Mouse (Mus musculus) layer of hippocampus, adult 8-10 months (tissue): ENCODE results near the gene Hmmr. TPM values are rescaled to one million over a fixed set of nuclear protein-coding genes. Genes with fewer than 3 reads are reported as not detected.
"Not testable (repeated sequence)": the region's sequence is repeated elsewhere in the genome, so short reads cannot be mapped to it uniquely, and the experiment has no call there.

Experiments used
- DNase-seq, 2 experiments: peaks; one replicate each; pipeline ENCODE4 v3.0.0; 2022; ENCODE audit warnings: low spot score in 2 of 2
- total RNA-seq, 4 experiments: library from RNA; stranded (reverse); gene quantifications; 2 replicates each; pipeline ENCODE4 v1.2.4; 2022

Hmmr gene
- total RNA-seq: under 1 TPM in 3 of 4 experiments, not detected in 1; 0.37 to 0.57 (median 0.45) TPM

DNA sequence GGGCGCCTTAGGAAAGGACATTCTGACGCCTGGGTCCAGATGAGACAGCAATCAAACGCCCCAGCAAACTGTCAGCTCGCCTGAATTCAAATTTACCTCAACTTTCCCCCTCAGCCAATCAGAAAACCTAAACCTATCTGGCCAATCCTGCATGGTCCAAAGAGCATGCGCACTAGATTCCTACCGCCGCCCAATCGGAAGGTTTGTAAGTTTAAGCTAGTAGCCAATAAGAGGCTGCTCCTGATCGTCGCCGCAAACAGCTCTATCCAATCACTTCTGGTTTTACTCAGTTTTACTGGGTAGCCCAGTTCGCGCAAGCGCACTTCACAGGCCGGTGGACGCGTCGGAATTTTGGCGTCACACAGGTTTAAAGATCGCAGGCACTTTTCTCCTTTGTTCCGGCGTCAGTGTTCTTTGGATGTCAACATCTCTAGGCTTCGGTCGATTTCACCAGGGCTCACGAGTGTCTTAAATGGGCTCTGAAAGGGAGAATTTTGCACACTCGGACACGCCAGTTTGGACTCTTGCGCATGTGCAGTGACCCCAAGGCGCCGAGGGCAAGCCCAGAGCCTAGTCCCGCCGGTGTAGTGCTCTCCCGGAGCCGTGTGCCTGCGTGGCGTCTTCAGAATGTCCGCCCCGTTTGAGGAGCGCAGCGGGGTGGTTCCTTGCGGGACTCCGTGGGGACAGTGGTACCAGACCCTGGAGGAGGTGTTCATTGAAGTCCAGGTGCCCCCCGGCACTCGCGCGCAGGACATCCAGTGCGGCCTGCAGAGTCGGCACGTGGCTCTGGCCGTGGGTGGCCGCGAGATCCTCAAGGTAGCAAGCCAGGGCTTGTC lies at the start of gene Hmmr, which contains the start of gene Nudcd2:
TSS of gene Hmmr (minus strand) at position 84 of the 836 bp plus-strand sequence.
TSS of gene Nudcd2 (plus strand) at position 329 of the 836 bp plus-strand sequence.
- DNase-seq: peak; percentile 97

DNA sequence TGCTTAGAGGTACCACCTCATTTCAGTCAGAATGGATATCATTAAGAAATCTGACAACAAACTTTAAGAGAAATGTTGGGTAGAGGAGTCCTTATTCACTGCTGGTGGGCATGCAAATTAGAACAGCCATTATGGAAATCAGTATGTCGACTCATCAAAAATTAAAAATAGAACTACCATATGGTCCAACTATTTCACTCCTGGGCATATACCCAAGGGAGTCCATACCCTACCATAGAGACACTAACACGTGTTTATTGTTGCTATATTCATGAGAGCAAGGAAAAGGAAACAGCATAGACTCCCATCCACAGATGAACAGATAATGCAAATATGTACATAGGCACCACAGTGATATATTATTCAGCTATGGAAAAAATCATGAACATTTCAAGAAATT lies 48.6 kb upstream of the Hmmr start:
- no peak for DNase-seq

DNA sequence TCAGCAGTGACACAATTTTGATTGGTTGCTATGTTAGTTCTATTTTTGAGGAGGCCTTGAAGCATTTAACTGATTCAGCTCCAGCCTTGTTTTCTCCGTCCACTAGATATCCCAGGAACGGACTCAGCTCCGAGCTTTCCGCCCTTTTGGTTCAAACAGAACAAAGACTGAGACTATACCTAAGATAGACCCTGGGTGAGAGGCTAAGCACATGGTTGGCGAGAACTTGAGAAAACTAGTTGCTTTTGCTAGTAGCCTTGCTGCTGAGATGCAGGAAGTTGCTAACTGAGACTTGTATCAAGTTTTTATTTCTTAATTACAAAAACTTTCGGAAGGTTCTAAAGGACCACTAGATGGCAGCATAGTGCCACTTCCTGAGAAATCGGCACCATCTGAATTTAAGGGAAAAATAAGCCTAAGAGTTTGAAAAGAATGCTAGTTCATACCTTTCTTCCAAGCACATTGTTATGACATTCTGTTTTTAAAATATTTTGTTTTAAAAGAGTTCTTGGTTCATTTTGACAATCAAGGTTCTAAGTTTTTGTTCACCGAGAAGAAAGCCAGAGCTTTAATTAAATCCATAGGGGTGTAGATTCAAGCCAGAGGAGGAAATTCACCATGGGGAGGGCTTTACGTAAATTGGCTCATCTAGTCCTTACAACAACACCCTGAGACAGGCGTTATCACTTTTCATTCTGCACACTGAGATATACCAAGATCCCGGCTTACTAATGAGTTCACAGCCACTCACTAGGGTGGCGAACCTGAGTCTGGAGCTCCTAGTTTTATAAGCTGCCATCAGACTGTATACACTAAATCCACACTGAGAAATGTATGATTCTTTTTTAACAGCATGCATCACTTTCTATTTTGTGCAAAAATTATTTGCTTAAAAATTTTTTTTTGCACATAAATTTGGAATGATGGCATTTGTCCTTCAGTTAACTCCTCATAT lies 42.4 kb upstream of the Hmmr start:
- DNase-seq: no peak

DNA sequence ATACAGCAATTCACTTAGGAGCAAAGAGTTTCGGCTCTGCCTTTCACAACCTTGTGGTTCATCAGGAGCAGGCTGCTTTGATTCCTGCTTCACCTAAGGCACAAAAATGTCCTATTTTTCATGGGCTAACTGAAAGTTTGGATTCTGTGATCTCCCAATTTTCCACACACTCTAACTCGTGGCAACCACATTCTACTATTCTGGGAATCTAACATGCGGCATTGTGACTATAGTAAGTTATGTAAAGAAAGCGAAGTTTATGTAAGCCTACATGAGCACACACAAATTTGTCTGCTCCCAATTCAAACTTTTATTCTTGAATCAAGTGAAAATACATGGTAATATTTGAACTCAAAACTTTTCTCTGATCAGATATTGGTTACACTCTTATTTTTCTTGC lies 31.5 kb upstream of the Hmmr start:
- no peak for DNase-seq

DNA sequence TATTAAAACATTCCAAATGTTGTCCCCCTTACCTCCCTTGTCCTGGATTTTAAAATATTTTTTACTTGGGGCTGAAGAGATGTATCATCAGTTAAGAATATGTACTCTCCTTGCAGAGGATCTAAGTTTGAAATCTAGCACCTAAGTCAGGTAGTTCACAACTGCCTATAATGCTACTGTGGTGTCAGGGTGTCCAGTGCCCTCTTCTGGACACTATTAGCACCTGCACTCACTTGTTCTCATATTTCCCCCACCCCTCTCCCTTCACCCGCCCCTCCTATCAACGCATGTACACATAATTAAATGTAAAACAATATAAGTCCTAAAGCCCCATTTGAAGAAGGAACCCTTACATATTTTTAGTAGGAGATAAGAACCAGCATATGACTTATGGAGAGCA lies 30.2 kb upstream of the Hmmr start:
- no peak for DNase-seq

DNA sequence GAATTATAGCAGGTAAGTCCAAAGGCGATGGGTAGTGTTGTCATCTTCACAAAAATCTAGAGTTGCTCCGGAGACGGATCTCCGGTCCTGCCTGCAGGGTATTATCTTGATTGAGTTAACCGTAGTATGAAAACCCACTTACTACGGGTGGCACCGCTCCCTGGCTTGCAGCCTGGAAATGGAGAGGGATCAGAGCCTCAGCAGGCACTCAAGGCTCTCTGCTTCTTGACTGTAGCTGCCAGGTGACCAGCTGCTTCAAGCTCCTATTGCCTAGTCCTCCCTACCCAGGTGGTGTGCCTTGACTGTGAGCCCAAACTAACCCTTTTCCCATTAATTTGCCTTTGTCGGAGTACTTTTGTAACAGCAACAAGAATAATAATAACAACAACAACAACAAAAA lies 26.7 kb upstream of the Hmmr start:
- no peak for DNase-seq

DNA sequence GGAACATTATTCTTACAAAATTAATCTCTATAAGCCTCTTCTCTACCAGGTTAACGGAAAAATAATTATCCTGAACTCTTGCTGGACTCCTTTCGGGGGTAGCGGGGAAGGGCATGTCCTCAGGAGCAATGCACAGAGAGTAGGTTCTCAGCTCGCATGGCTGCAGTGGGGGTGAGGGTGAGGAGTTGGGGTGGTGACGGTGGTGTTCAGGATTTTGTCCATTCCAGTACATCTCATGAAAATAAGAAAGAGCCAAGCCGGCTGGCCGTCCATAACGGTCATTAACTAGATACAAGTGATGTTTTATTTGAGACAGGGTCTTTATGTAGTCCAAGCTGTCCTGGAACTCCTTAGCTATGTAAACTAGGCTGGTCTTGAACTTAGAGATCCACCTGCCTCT lies 22.7 kb upstream of the Hmmr start:
- DNase-seq: no peak

DNA sequence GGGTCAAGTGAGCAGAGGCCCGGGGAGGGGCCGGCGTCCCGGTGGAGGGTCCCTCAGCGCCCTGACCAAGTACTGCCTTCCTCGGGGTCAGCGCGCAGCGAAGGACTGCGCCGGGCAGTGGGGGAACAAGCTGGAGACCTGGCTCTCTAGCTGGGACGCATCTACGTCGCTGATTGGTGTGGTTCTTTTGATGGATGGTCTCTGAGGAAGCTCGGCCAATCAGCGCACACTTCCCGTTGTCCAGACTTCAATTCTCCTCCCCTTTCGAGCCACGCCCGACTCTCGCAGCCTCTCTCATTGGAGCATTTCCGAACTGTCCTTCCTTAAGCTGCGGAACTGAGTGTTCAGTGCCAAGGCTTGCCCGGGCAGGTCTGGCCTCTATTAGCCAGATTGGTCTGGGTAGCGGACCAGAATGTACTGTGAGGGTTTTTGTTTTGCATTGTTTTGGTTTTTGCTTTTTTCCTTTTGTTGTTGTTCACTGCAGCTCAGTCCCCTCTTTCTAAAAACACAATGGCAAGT lies 21.9 kb upstream of the Hmmr start, which contains the start of gene Ccng1:
TSS of gene Ccng1 (minus strand) at position 203 of the 519 bp plus-strand sequence.
- peak; percentile 93 to 96 for DNase-seq

DNA sequence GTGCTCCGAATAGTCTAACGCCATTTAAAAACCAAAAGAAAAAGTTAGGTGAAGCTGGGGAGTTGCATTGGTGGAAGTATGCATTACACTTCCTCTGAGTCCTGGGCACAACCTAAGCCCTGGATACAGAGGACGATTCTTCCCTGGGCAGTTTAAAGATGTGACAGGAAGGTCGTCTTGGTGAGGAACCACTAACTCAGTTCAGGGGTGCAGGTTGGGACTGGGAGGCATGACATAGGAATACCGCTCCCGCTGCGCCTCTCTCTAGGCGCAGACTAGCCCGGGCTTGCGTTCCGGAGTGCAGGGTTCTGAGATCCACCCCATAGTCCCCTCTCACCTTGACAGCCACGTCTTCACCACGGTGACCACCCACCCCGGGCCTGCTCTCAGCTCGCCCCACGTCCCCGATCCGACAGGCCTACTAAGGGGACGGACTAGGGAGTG lies 21.5 kb upstream of the Hmmr start:
- no peak for DNase-seq

DNA sequence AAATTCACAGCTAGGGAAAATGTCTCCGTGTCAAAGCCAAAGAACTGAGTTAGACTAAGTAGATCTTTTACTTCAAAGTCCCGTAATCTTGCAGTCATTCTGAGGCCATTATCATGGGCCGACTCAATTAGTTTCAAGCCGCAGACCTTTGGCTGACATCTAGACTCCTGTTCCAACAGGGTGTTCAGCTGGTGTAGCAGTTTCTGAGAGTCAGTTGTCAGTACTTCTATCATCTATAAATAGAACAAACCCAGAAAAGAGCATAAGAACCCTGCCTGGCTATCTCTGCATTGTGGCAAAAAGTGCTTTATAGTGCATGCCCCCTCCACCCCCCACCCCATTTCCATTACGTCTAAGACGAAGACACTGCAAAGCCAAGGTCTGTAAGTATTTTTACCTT lies 20.6 kb upstream of the Hmmr start:
- DNase-seq: no peak

DNA sequence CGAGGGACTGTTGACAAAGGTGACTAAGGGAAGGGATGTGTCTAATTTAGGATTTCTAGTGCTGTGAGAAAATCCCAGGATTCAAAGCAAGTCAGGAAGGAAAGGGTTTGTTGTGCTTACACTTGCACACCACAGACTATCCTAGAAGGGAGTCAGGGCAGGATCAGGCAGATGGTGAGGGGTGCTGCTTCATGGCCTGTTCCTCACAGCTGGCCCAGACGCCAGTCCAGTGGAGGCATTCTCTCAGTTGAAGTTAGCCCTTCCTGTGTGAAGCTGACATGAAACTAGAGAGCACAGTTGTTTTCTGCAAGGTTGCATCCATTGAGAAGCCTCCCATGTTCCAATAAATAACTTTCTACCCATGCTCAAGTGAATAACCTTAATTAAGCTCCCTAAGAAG lies 14.5 kb upstream of the Hmmr start:
- no peak for DNase-seq

DNA sequence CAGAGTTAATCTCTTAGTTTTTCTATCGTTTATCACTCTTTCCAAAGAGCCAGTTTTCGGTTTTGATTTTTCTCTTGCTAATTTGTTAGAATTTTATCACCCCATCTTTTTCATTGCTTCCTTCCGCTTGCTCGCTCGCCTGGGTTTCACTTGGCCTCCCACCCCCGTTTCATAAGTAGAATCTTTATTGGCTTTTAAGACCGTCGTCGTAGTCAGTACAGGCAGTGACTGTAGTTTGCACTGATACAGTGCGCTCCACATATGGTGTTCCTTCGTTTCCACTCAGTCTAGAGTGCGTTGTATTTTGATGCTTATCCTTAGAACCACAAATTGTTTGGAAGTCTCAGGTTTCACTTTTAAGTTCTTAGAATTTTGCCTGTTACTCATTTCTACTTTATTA lies 13.1 kb upstream of the Hmmr start:
- DNase-seq: no peak

DNA sequence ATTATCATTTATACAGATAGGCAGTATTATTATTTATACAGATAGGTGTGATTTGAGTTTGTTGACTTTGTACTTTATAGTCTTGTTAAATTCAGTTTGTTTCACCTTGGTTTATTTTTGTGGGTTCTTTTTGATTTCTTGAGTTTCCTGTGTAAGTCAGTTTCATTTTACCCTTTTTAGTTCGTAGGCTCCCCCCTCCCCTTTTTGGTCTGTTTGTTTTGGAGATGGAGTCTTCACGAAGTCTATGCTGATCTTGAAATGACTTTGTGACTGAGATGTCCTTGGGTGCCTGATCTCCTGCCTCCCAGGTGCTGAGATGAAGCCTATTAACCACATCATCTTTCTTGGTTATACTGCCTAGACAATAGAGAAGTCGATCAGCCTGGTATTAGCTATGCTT lies 11.1 kb upstream of the Hmmr start:
- no peak for DNase-seq

DNA sequence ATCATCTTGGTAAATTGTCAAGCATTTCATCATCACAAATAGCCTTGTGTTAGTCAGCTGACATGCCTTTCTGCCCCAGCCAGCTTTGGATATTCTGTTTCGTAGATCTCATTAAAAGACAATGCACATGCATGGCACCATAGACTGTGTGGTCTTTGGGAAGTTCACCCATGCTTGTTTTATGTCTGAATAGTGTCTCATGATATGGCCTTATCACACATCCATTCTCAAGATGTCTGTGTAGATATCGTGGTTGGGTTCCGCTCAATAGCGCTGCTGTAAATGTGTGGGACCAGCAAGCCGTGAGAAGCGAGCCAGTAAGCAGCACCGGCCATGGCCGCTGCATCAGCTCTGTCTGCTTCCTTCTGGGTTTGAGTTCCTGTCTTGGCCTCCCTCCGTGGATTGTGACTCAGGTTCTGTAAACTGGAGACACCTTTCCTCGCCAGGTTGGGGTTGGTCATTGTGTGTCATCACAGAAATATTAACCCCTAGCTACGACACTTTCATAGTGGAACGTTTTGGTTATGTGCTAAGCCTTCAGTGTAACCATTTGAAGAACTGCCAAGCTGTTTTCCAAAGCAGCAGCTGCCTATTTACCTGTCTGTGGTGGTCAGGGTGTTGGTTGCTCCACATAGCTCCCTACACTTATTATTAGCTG lies 8.5 kb upstream of the Hmmr start:
- no peak for DNase-seq

DNA sequence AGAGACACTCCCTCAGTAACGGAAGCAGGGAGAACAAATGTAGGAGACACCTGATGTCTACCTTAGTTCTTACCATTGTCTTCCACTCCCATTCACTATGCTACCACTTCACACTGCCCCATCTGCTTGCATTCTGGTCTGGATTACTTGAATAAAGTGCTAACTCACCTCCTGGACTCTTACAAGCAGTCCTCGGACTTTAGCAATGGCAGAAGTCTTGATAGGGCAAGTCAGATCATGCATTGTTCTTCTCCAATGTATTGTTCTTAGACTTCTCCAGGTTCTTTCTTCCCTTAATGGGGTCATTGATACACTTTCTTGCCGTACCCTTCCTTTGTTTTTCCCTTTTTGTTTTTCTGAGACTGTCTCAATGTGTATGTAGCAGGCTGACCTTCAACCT lies 4.1 kb upstream of the Hmmr start:
- DNase-seq: no peak

DNA sequence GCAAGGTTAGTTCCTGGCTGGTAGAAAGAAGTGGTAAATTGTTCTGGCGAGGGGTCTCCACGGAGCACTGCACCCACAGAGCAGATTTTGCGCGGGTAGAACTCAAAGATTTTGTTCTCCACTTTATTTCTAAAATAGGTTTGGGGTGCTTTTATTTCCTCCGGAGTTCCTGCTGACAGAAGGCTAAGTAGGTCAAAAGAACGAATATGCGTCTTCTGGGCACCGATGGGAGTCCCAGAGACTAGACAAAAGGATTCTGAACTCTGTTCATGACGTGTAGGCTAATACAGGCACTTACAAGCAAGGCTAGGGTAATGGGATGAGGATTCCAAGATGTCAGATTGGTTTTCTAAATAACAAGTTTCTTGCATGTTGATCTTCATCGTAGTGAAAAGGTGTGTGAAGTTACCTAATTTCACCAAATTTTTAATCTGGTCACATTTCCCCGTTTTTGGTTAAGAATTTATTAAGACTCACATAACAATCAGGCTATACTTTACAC lies 1.1 kb upstream of the Hmmr start:
- DNase-seq: no peak

DNA sequence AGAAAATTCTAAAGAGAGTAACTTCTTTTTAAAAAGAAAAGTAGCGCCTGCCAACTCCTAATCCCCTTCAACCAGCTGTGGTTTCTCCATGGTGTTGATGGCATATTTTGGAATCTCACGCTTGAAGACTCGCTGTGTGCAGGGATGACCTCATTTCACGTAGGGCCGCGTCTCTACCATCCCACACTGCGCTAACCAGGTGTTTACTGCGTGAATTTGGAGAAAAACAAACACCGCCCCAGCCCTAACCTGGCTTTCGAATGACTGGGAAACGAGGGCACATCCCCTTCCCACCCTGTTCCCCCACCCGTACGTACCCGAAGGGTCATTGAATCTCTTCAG lies 254 bp downstream of the Hmmr start:
- DNase-seq: no peak

DNA sequence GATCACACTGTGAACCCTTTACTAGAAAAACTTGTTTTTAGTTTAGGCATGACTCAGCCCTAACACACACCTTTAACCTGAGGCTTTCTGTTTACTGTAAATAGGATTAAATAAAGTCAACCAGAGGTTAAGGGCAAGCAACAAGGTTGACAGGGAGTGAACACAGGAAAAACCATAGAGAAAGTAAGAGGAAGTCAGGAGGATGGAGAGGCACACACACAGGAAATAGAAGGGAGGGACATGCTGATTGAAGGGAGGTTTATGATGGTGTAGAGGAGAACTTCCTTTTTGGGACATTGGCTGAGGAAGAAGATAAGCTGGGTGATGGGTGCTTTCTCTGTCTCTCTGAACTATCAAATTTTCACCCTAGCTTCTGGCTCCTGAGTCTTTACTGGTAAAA lies 14.9 kb downstream of the Hmmr start:
- no peak for DNase-seq

DNA sequence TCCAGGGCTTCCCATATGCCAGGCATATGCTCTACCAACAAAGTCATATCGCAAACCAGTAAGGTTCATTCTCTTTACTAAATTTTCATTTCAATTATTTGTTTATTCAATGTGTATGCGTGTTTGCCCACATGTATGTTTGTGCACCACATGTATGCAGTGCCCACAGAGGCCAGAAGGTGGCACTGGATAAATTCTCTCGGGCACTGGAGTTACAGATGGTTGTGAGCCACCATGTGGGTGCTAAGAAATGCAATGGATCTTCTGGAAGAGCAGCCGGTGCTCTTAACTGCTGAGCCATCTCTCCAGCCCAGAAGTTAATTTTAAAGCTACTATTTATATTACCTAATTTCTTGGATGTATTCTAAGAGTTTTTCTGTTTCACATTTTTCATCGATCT lies 17.7 kb downstream of the Hmmr start:
- DNase-seq: no peak

DNA sequence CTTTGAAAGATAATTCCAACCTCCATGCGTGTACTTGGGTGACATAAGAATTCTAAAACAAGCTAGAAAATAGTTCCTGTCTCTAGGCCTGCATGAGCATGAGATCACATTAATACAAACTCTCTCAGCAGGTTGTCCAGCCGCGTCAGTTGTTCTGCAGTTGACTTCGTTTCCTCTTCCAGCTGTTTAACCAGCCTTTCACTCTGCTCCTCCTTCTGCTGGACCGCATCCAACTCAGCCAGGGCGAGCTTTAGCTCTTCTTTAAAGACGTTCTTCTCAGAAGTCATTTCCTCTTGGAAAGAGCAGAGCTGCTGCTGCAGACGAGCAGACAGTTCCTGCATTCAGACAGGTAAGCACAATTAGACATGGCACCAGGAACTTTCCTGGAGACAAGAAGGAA lies 19.4 kb downstream of the Hmmr start:
- no peak for DNase-seq

DNA sequence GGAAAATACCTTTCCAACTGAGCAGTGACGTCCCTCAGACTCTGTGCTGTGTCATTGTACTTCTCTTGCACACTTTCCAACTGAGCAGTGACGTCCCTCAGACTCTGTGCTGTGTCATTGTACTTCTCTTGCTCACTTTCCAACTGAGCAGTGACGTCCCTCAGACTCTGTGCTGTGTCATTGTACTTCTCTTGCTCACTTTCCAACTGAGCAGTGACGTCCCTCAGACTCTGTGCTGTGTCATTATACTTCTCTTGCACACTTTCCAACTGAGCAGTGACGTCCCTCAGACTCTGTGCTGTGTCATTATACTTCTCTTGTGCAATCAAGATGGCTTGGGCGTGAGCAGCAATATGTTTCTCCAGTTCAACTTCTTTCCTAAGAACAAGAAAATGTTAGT lies 23.3 kb downstream of the Hmmr start:
- DNase-seq: not testable (repeated sequence)
